Mouse (Mus musculus) gastrocnemius, adult 2 months (tissue): Measurements from ENCODE around the gene Agmat. TPM values are rescaled to one million over a fixed set of nuclear protein-coding genes. Genes with fewer than 3 reads are reported as not detected.
A peak's percentile ranks its signal among the peaks of the same experiment; 100 is the strongest.

ENCODE experiments used
- DNase-seq: peaks from one replicate; pipeline ENCODE4 v3.0.0; 2022
- H3K27ac ChIP-seq: fragments of 200-600 bp; 2 replicates; pipeline ENCODE4 v1.8.1; 2022; ENCODE audit warnings: mild to moderate bottlenecking
- H3K4me3 ChIP-seq: fragments of 200-600 bp; 2 replicates; pipeline ENCODE4 v1.8.1; 2022; ENCODE audit warnings: mild to moderate bottlenecking, moderate library complexity
- CTCF ChIP-seq: fragments of 200-600 bp; IDR thresholded peaks from 2 replicates; pipeline ENCODE4 v1.8.1; 2022; ENCODE audit warnings: antibody characterized with exemption, mild to moderate bottlenecking, moderate library complexity
- intact Hi-C: fragments of 180-260 bp; cut with DNase I; formaldehyde crosslinking; loops from one replicate; pipeline ENCODE4 v1.15.1; 2025
- long read RNA-seq, 2 experiments: library from polyadenylated mRNA; stranded (forward); transcript quantifications; one replicate each; pipeline ENCODE4 v2.0.0; 2021
- total RNA-seq, 2 experiments: library from RNA; stranded (reverse); gene quantifications; 2 replicates each; pipeline ENCODE4 v1.2.3; 2021

The Agmat gene
- total RNA-seq: not detected
- long read RNA-seq, experiment 1, partial matches to known transcripts: 1 of 1 reads
- long read RNA-seq, experiment 1, other reads (novel, unspliced or antisense): 0 of 1 reads
- long read RNA-seq, experiment 2: 0 reads

GRCm38 (mm10) chr4:141746578-141747346 lies at the start of gene Agmat:
Gene Agmat, plus strand, starts transcription at chr4:141746672.
- intact Hi-C loops: no loop called here
- no peak within 1 kb of the TSS for H3K27ac ChIP-seq
- DNase-seq: no peak
- no peak within 1 kb of the TSS for H3K4me3 ChIP-seq
- TF ChIP-seq CTCF: no peak

- Histone ChIP-seq H3K27ac (peak overlapping the region; percentile 80), H3K4me3 (no peak overlapping the region)
- no peak for TF ChIP-seq CTCF
- intact Hi-C loops: no loop called here
- peak; percentile 44 for DNase-seq
Measured at GRCm38 (mm10) chr4:141704625-141705024, 41.8 kb upstream of the Agmat start.

- peak overlapping the region; percentile 80 for H3K27ac ChIP-seq
- intact Hi-C loops: no loop called here
- 0 out of 2 replicates have a peak overlapping the region, but pooled peaks have one; percentile 11 for H3K4me3 ChIP-seq
- no peak for TF ChIP-seq CTCF
- peak; percentile 42 for DNase-seq
Measured at GRCm38 (mm10) chr4:141705331-141705730, 41.1 kb upstream of the Agmat start.

GRCm38 (mm10) chr4:141708005-141708404 lies 38.5 kb upstream of the Agmat start:
- intact Hi-C loops: no loop called here

GRCm38 (mm10) chr4:141708971-141709370 lies 37.5 kb upstream of the Agmat start:
- no peak overlapping the region for H3K4me3 ChIP-seq
- TF ChIP-seq CTCF: no peak
- DNase-seq: no peak
- peak overlapping the region; percentile 48 for H3K27ac ChIP-seq
- intact Hi-C loops: no loop called here

More at GRCm38 (mm10) chr4:141708005-141708404, 38.5 kb upstream of the Agmat start:
- no peak for TF ChIP-seq CTCF
- DNase-seq: no peak
- H3K4me3 ChIP-seq: no peak overlapping the region
- H3K27ac ChIP-seq: peak overlapping the region; percentile 48; the same call in 1 of the 2 replicates

GRCm38 (mm10) chr4:141711250-141711649 lies 35.2 kb upstream of the Agmat start:
- DNase-seq: peak; percentile 22
- TF ChIP-seq CTCF: no peak
- intact Hi-C loops: no loop called here
- Histone ChIP-seq H3K4me3 (no peak overlapping the region), H3K27ac (no peak overlapping the region)

GRCm38 (mm10) chr4:141713598-141714142 lies 32.8 kb upstream of the Agmat start:
- no peak for TF ChIP-seq CTCF
- intact Hi-C loops: no loop called here
- Histone ChIP-seq H3K4me3 (peak overlapping the region; percentile 9), H3K27ac (peak overlapping the region; percentile 93)
- no peak for DNase-seq

GRCm38 (mm10) chr4:141715027-141715426 lies 31.4 kb upstream of the Agmat start:
- H3K27ac ChIP-seq: peak overlapping the region; percentile 93
- DNase-seq: peak; percentile 58
- intact Hi-C loops: no loop called here

GRCm38 (mm10) chr4:141717633-141718032 lies 28.8 kb upstream of the Agmat start:
- TF ChIP-seq CTCF: no peak
- H3K4me3 ChIP-seq: no peak overlapping the region
- intact Hi-C loops: no loop called here
- peak overlapping the region; percentile 98 for H3K27ac ChIP-seq
- DNase-seq: no peak

More at GRCm38 (mm10) chr4:141715027-141715426, 31.4 kb upstream of the Agmat start:
- H3K4me3 ChIP-seq: peak overlapping the region; percentile 9
- no peak for TF ChIP-seq CTCF

- intact Hi-C loops: no loop called here
- no peak for TF ChIP-seq CTCF
- H3K27ac ChIP-seq: peak overlapping the region; percentile 98
- H3K4me3 ChIP-seq: peak overlapping the region; percentile 92
- no peak for DNase-seq
Measured at GRCm38 (mm10) chr4:141719304-141719703, 27.2 kb upstream of the Agmat start.

GRCm38 (mm10) chr4:141720761-141721523 lies 25.5 kb upstream of the Agmat start:
- Histone ChIP-seq H3K4me3 (peak overlapping the region; percentile 92), H3K27ac (peak overlapping the region; percentile 98)
- TF ChIP-seq CTCF: no peak
- intact Hi-C loops: loop anchor here (5.0 kb wide), 1 partner anchor 71 kb away; the partner anchor contains the start of genes Casp9 and Dnajc16
- DNase-seq: peak; percentile 40

- TF ChIP-seq CTCF: no peak
- no peak for DNase-seq
- intact Hi-C loops: loop anchor here (5.0 kb wide), 1 partner anchor 70 kb away; the partner anchor contains the start of genes Casp9 and Dnajc16
- Histone ChIP-seq H3K27ac (peak overlapping the region; percentile 98), H3K4me3 (peak overlapping the region; percentile 92)
Measured at GRCm38 (mm10) chr4:141721961-141722360, 24.5 kb upstream of the Agmat start.
